Mouse (Mus musculus): ENCODE results near the gene Cfap299. TPM values are rescaled to one million over a fixed set of nuclear protein-coding genes. Genes with fewer than 3 reads are reported as not detected.

Gene Cfap299
- polyA plus RNA-seq, 1 experiment = not detected

DNA sequence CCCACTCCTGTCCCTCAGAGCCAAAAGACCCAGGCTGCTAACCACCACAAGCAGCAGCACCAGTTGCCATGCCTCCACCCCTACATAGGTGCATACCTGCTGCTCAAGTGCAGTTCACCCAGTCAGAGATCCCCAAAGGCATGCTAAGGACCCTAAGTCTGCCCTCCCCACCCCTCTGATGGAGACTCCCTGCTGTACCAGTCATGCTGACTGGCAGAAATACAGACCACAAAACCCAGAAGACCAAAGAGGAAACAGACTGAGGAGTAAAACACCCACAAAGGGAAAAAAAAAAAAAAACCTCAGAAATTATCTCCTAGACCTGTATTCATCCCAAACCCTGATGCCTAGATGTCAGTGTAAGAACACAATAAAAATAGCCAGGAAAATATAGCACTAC, 256.8 kb downstream of the Cfap299 start:
- TF ChIP-seq GATA1 (IDR thresholded peaks at IDR 0.05; ENCODE audit: low read length) (no peak), TAL1 (IDR thresholded peaks at IDR 0.05; ENCODE audit: low read length) (no peak)
- no peak overlapping the region for H3K4me3 ChIP-seq (replicated peaks)
- H3K36me3 ChIP-seq (ENCODE audit: control insufficient read depth) = no peaks in the 10 kb centered on the region
- no peaks in the 10 kb centered on the region for H3K4me1 ChIP-seq (ENCODE audit: control insufficient read depth)
- H3K9me3 ChIP-seq (ENCODE audit: control insufficient read depth, low read length) = no peaks in the 10 kb centered on the region
- no peaks in the 10 kb centered on the region for H3K27me3 ChIP-seq (ENCODE audit: control insufficient read depth)

DNA sequence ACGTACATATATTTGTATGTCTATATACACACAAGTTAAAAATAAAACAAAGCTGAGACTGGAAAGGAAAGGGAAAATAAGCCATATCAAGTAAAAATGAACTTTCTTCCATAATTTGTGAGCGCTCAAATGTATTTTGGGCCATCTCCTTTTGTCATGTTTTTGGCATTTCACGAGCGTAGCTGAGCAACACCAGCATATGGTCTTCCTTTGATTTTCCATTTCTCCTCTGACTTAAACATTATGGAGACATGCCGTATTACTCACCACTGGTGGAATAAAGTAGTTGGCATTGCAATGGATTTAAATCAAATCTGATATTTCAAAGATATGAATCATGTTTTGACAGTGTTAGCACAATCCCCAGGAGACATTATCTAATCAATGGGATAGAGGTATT, 284.4 kb downstream of the Cfap299 start:
- no peaks in the 10 kb centered on the region for H3K36me3 ChIP-seq (ENCODE audit: control insufficient read depth)
- H3K4me3 ChIP-seq (replicated peaks) = no peak overlapping the region
- H3K9me3 ChIP-seq (ENCODE audit: control insufficient read depth, low read length) = no peaks in the 10 kb centered on the region; the same call in 1 of the 2 replicates
- H3K4me1 ChIP-seq (ENCODE audit: control insufficient read depth) = no peaks in the 10 kb centered on the region
- TF ChIP-seq GATA1 (IDR thresholded peaks at IDR 0.05; ENCODE audit: low read length) = no peak
- no peak for TF ChIP-seq TAL1 (IDR thresholded peaks at IDR 0.05; ENCODE audit: low read length)
- no peaks in the 10 kb centered on the region for H3K27me3 ChIP-seq (ENCODE audit: control insufficient read depth)

DNA sequence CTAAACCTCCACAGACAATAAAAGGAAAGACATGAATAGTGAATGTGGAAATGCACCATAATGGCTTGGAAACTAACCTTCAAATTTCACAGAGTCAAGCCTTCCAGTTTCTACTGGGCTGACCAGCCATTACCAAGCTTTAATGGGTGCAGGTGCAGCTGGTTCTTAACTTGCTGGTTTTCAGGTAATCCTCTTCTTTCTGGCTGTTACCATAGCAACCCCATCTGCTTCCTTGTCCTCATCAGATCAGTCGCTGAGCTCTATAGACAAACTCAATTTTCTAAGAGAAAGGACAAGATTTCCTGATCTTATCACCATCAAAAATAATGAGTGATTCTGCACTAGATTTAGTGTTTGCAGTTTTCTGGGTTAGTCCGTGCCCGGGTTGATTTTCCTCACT, 287.8 kb downstream of the Cfap299 start:
- no peaks in the 10 kb centered on the region for H3K36me3 ChIP-seq (ENCODE audit: control insufficient read depth)

DNA sequence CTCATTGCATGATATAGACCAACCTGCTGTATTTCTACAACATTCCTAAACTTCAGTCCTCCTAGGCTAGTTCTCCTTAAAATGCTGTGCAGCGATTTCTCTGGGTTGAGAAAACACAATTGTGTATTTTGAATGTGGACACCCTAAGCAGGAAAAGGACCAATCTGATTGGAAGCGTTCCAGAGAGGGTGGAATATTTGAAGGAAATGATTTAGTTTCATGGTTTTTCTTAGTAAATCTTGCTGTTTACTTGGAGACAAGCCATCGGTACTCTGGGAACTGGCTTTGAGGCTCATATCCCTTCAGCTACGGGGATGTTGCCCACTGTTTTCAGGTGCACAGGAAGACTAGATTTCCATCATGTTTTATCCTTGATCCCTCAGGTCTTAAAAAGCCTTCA, 288.3 kb downstream of the Cfap299 start:
- Histone ChIP-seq H3K9me3 (ENCODE audit: control insufficient read depth, low read length) (no peaks in the 10 kb centered on the region; the same call in 1 of the 2 replicates), H3K4me1 (ENCODE audit: control insufficient read depth) (no peaks in the 10 kb centered on the region), H3K36me3 (ENCODE audit: control insufficient read depth) (no peaks in the 10 kb centered on the region), H3K27me3 (ENCODE audit: control insufficient read depth) (no peaks in the 10 kb centered on the region), H3K4me3 (replicated peaks) (no peak overlapping the region)
- TF ChIP-seq TAL1 (IDR thresholded peaks at IDR 0.05; ENCODE audit: low read length) = no peak
- no peak for TF ChIP-seq GATA1 (IDR thresholded peaks at IDR 0.05; ENCODE audit: low read length)

More for the DNA sequence above, 287.8 kb downstream of the Cfap299 start:
- no peak for TF ChIP-seq GATA1 (IDR thresholded peaks at IDR 0.05; ENCODE audit: low read length)
- no peak for TF ChIP-seq TAL1 (IDR thresholded peaks at IDR 0.05; ENCODE audit: low read length)
- Histone ChIP-seq H3K4me3 (replicated peaks) (no peak overlapping the region), H3K9me3 (ENCODE audit: control insufficient read depth, low read length) (no peaks in the 10 kb centered on the region; the same call in 1 of the 2 replicates), H3K27me3 (ENCODE audit: control insufficient read depth) (no peaks in the 10 kb centered on the region), H3K4me1 (ENCODE audit: control insufficient read depth) (no peaks in the 10 kb centered on the region)

DNA sequence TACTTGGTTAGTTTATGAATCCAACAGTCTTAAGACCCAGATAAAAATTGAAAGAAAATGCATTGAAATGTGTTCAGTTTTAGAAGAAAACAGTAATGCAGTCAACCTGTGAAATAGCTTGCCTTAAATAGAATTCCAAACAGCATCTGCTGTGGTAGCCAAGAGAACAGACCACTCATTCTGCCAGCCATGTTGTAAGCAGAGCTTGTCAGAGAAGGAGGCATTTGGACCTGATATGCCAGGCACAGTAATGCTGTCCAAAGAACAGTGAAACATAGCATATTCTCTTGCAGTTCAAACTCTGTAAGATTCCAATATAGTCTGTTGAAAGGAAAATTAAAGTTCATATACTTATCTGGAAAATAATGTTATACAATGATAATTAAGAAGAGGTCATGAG, 321.2 kb downstream of the Cfap299 start:
- H3K4me1 ChIP-seq (ENCODE audit: control insufficient read depth) = no peaks in the 10 kb centered on the region
- H3K9me3 ChIP-seq (ENCODE audit: control insufficient read depth, low read length) = peaks cover 10% of the 10 kb centered on the region
- no peak for TF ChIP-seq TAL1 (IDR thresholded peaks at IDR 0.05; ENCODE audit: low read length)
- TF ChIP-seq GATA1 (IDR thresholded peaks at IDR 0.05; ENCODE audit: low read length) = no peak
- H3K27me3 ChIP-seq (ENCODE audit: control insufficient read depth) = no peaks in the 10 kb centered on the region
- H3K4me3 ChIP-seq (replicated peaks) = no peak overlapping the region
- H3K36me3 ChIP-seq (ENCODE audit: control insufficient read depth) = no peaks in the 10 kb centered on the region

DNA sequence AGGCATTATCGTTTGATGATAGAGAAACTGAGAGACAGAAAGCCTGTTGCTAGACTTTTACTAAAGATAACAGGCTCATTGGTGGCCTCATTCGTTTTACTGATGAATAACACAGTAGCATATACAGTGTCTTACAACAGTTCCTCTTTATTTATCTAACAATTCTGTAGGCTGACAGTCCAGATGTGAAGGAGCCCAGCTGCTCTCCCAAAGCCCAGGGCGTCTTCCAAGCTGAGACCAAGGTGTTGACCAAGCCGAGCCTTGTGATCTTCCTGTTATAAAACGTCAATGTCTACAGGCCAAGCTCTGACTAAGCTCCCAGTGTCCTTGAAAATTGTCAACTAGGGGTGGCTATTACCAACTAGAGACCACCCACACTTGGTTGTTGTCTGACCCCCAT, 321.9 kb downstream of the Cfap299 start:
- no peaks in the 10 kb centered on the region for H3K4me1 ChIP-seq (ENCODE audit: control insufficient read depth)
- H3K4me3 ChIP-seq (replicated peaks) = no peak overlapping the region
- TF ChIP-seq TAL1 (IDR thresholded peaks at IDR 0.05; ENCODE audit: low read length) = no peak
- TF ChIP-seq GATA1 (IDR thresholded peaks at IDR 0.05; ENCODE audit: low read length) = no peak

DNA sequence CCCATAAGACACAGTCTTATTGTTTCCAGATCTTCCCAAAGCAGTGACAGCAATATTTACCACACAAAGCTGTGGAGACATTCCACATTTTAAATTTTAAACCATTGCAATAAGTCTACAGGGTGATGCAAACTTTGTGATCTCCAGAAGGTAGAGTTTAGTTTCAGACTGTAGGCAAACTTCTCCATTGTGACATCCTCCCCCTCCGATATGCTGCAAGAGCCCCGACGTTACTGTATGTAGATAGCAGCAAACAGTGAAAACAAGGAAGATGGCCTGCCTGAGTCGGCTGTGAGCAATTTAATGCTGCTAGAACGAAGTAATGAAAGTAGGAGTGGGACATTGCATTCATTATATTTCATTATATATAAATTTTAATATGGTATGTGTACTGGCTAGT, 359.1 kb downstream of the Cfap299 start:
- no peak for TF ChIP-seq TAL1 (IDR thresholded peaks at IDR 0.05; ENCODE audit: low read length)
- no peak for TF ChIP-seq GATA1 (IDR thresholded peaks at IDR 0.05; ENCODE audit: low read length)

More for the DNA sequence above, 321.9 kb downstream of the Cfap299 start:
- no peaks in the 10 kb centered on the region for H3K27me3 ChIP-seq (ENCODE audit: control insufficient read depth)
- peaks cover 10% of the 10 kb centered on the region for H3K9me3 ChIP-seq (ENCODE audit: control insufficient read depth, low read length)
- no peaks in the 10 kb centered on the region for H3K36me3 ChIP-seq (ENCODE audit: control insufficient read depth)

GRCm38 (mm10) chr5:98692070-98692469, 363.0 kb downstream of the Cfap299 start:
- Histone ChIP-seq H3K4me1 (ENCODE audit: control insufficient read depth) (no peaks in the 10 kb centered on the region), H3K36me3 (ENCODE audit: control insufficient read depth) (no peaks in the 10 kb centered on the region), H3K4me3 (replicated peaks) (no peak overlapping the region), H3K27me3 (ENCODE audit: control insufficient read depth) (no peaks in the 10 kb centered on the region), H3K9me3 (ENCODE audit: control insufficient read depth, low read length) (peaks cover 7% of the 10 kb centered on the region; the same call in 1 of the 2 replicates)
- TF ChIP-seq GATA1 (IDR thresholded peaks at IDR 0.05; ENCODE audit: low read length) (no peak), TAL1 (IDR thresholded peaks at IDR 0.05; ENCODE audit: low read length) (no peak)

More for the DNA sequence above, 359.1 kb downstream of the Cfap299 start:
- no peaks in the 10 kb centered on the region for H3K4me1 ChIP-seq (ENCODE audit: control insufficient read depth)
- no peak overlapping the region for H3K4me3 ChIP-seq (replicated peaks)
- peaks cover 7% of the 10 kb centered on the region; the same call in 1 of the 2 replicates for H3K9me3 ChIP-seq (ENCODE audit: control insufficient read depth, low read length)
- H3K36me3 ChIP-seq (ENCODE audit: control insufficient read depth) = no peaks in the 10 kb centered on the region
- no peaks in the 10 kb centered on the region for H3K27me3 ChIP-seq (ENCODE audit: control insufficient read depth)

DNA sequence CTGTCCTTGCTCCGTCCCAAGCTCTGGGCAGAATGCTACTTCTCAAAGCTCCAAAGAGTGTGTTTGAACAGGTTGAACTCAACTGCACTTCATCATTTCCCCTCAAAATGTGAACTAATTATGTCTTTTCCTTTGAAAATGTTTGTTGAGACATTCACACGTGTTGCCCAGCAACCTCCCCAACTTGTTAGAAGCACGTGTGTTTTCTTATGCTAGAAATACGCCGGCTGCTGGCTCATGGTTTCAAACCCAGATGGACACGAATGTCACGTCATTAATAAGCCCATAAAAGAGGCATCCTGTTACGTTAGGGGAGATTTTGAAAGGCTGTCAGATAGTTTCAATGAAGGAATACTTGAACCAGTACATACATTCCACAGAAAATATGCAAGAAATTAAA, 367.2 kb downstream of the Cfap299 start:
- Histone ChIP-seq H3K4me3 (replicated peaks) (no peak overlapping the region), H3K36me3 (ENCODE audit: control insufficient read depth) (no peaks in the 10 kb centered on the region), H3K9me3 (ENCODE audit: control insufficient read depth, low read length) (peaks cover 7% of the 10 kb centered on the region; the same call in 1 of the 2 replicates), H3K4me1 (ENCODE audit: control insufficient read depth) (no peaks in the 10 kb centered on the region), H3K27me3 (ENCODE audit: control insufficient read depth) (no peaks in the 10 kb centered on the region)
- TF ChIP-seq TAL1 (IDR thresholded peaks at IDR 0.05; ENCODE audit: low read length) (no peak), GATA1 (IDR thresholded peaks at IDR 0.05; ENCODE audit: low read length) (no peak)

DNA sequence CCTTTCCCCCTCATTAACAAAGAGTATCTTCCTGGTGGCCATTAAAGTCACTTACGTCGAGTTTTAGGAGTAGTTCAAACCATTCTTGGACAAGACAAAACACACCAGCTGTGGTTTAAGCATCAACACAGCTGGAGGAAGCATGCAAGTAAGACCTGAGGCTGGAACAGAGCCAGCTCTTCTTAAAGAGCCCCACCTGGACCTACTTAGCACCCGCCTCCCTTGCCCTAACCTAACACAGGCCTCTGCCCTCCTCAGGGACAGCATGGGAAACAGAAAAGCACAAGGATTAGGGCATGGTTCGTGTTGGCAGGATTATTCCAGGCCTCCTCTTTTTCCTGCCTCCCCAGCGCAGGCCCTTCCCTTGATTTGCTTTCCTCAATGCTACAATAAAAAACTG, 374.9 kb downstream of the Cfap299 start:
- Histone ChIP-seq H3K4me1 (ENCODE audit: control insufficient read depth) (no peaks in the 10 kb centered on the region), H3K4me3 (replicated peaks) (no peak overlapping the region), H3K9me3 (ENCODE audit: control insufficient read depth, low read length) (peaks cover 6% of the 10 kb centered on the region; the same call in 1 of the 2 replicates), H3K36me3 (ENCODE audit: control insufficient read depth) (no peaks in the 10 kb centered on the region), H3K27me3 (ENCODE audit: control insufficient read depth) (no peaks in the 10 kb centered on the region)
- TF ChIP-seq GATA1 (IDR thresholded peaks at IDR 0.05; ENCODE audit: low read length) (no peak), TAL1 (IDR thresholded peaks at IDR 0.05; ENCODE audit: low read length) (no peak)
